Mouse (Mus musculus) heart, adult 9 months (tissue): ENCODE results near the gene Nup35.
A peak's percentile ranks its signal among the peaks of the same experiment; 100 is the strongest.

Source experiments
- DNase-seq, 2 experiments: peaks; one replicate each; pipeline ENCODE4 v3.0.0; 2022; ENCODE audit warnings: low spot score in 2 of 2

Nup35 gene

DNA sequence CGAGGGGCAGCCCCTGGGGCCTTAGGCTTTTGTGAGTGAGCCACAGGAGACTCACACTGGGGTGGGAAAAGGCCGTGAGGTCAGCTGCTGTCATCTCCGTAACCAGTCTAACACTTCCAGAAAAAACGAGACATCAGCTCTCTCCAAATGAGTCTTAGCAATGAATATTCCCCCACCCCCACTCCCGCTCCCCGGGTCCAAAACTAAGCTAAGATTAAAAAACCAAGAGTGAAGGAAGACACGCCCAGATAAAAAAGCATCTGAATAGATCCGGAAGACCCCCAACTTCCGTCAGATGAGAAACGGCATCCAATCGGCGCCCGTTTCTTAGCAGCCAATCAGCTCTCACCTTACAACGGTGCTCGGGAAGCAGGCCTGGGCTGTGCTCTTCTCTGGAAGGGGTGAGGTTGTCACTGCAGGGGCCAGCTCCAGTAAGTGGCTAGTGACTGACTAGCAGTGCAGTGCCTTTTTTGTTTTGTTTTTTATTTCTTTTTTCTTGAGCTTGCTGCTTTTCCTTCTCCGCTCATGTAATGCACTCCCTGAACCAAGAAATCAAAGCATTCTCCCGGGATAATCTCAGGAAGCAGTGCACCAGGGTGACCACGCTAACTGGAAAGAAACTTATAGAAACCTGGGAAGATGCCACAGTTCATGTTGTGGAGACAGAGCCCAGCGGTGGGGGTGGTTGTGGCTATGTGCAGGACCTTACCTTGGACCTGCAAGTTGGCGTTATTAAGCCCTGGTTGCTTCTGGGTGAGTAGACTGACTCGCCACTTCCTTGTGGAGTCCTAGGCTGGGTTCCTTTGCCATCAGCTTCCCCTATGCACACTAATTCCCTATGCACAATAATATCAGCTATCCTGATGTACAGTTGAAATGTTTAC is at the start of gene Nup35, which contains the start of gene Dusp19:
Gene Nup35, plus strand, starts transcription at position 383 of the 884 bp plus-strand sequence.
Gene Dusp19, plus strand, starts transcription at position 192 of the 884 bp plus-strand sequence.
- DNase-seq: peak; percentile 97

DNA sequence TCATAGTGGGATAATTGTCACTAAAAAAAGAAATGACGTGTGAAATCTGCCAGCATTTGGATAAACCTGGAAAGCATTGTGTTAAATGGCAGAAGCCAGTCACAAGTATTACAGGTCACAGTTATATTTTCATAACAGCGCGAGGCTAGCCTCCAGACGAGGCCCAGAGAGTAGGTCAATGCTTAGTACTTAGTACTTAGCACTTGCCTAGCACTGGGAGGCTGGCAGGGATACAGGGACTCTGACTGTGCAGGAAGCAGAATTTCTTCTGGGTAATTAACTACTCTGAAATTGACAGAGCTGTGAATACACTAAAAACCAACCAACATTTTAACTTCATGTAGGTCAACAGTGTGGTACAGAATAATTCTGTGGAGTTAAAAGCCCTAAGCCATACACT is 49.6 kb upstream of the Nup35 start:
- DNase-seq: no peak

- DNase-seq: no peak
Observed at GRCm38 (mm10) chr2:80570656-80571055, 46.4 kb upstream of the Nup35 start.

DNA sequence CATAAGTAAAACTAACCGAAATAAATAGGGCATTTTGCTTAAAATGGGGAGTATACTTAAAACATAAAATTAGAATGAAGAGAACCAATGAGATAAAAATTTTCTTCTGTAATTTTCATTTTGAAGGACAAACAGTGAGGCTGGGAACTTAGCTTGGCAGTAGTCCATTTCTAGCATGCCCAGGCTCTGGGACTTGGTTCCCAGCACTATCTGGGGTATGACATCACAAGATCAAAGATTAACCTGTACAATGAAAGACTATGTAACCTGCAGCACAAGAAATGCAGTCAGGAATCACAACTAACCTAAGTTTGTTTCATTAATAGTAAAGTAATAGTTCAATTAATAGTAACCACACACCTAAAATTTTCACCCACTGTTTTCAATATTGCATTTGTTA is 39.8 kb upstream of the Nup35 start:
- DNase-seq: no peak

GRCm38 (mm10) chr2:80579253-80579891 is 37.7 kb upstream of the Nup35 start:
- no peak for DNase-seq

DNA sequence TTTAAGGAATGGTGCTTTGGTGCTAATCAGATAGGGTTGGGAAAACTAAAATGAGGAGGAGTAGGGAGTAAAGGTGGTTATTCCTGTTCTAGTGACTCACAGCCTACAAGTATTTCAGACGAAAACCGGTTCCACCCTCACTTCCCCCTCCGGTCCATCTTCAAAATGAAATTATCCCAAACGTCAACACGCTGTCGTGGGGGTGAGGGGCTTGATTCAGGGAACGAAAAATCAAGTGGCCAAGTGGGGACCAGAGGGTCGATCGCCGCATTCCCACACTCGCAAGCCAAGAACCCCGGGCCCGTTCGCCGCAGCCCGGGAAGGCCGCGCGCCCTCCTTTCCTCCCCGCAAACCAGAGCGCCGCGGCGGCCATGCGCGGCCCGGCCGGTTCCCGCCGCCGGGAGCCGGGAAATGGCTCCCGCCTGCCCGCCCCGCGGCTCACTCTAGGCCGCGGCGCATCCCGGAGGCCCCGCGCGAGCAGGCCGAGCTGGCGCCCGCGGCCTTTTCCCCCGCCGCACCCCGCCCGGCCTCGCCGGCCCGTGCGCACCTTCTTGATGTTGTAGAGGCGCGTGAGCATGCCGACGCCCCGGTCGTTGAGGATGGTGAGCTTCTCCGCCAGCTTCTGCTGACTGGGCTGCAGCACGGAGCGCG is 36.6 kb upstream of the Nup35 start:
- peak; percentile 25 to 27 for DNase-seq

GRCm38 (mm10) chr2:80581043-80581711 is 35.9 kb upstream of the Nup35 start, which contains the start of gene Nckap1:
Nckap1 (minus strand) TSS chr2:80581380.
- DNase-seq: peak; percentile 85 to 90

DNA sequence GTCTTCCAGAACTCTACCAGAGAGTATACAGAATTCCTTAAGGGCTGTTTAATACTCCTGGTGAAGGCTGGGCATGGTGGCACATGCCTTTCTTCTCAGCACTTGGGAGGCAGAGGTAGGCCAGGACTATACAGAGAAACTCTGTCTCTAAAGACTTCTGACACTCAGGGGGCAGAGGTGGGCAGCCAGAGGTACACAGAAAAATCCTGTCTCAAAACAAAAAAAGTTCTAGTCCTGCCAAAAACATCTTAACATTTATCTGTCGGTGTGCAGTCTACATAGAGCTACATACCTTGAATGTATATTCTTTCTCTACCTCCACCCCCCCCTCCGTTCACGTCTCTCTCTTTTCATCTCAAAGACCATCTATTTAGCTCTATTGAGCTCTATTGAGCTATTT is 34.7 kb upstream of the Nup35 start:
- DNase-seq: no peak

DNA sequence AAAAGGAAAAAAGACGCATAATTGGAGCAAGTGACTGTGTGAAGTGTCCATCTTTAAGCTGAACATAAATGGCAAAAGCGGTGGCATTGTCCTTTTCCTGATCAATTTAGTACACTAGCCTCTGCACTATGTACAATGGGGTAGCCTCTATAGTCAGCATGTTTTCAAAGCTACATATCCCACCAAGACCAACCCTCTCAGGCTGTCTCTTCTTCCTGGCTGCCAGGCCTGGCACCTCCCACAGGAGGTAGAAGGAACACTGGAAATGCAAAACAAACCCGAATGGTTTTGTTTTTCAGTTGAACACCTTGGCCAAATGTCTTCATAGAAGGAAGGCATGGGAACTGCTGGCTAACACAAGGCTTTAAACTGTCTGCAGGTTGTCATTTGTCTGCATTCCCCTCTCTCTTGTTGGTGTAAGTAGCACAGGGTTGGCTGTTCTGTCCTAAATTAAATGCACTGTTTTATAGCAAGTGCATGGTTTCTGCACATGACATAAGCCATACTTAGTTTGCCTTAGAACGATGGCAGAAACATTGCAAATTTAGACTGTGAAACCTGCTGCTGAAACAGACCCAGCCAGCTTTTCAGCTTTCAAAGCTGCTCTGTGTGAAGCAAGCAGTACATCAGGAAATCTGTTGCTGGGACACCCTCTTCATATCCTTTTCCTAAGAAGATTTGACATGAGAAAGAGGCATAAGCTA is 22.7 kb upstream of the Nup35 start:
- DNase-seq: no peak

DNA sequence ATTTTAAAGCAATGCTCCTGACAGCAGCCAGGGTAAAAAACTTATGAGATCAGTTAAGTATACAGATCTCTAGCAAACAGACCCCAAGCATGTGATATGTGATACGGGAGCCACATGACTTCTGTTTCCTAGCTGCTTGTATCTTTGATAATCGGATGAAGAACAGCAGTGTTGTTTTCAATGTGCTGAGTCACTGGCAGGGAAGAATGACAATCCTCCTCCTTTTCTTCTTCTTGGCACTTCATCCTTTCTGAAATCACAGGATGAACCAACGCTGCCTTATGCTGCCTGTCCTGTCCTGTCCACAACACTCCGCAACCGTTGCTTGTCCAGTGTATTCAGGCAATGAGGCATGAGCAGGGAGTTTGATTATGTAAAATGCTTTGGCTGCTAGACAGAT is 20.1 kb upstream of the Nup35 start:
- DNase-seq: no peak

DNA sequence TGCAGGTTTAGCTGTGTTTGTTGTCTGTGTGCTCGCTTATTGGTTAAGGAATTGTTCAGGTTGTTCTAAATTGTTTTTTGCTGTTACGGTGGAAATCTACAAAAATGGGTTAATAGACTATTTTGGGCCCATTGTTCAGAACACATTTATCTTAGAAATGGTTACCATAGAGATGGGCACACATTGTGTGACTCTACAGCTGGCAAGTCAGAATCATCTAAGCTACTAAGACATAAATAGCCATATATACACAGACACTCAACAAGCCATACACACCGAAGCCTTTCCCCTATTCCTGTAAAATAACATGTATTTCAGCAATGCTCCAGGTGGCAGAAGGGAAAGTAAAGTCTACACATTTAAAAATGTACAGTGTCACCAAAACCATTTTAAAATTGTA is 17.2 kb upstream of the Nup35 start:
- no peak for DNase-seq

DNA sequence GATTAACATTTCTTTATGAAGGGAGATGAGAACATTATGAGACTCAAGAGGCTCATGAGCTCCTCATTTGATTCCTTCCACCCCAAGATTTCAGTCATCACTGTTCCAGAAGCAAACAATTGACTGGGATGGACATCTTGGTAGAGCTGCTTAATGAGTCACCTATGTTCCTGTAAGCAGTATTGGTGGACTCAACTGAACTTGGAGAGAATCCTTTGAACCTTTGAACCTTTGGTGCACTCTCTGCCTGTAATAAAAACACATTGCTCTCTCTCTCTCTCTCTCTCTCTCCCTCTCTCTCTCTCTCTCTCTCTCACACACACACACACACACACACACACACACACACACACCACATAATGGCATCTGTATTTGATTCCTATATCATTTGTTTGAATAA is 16.4 kb upstream of the Nup35 start:
- no peak for DNase-seq

GRCm38 (mm10) chr2:80602756-80603155 is 14.3 kb upstream of the Nup35 start:
- DNase-seq: no peak

- DNase-seq: no peak
Observed at GRCm38 (mm10) chr2:80603771-80604426, 13.1 kb upstream of the Nup35 start.

GRCm38 (mm10) chr2:80612286-80612685 is 4.8 kb upstream of the Nup35 start:
- DNase-seq: no peak

GRCm38 (mm10) chr2:80612796-80613195 is 4.2 kb upstream of the Nup35 start:
- DNase-seq: no peak

DNA sequence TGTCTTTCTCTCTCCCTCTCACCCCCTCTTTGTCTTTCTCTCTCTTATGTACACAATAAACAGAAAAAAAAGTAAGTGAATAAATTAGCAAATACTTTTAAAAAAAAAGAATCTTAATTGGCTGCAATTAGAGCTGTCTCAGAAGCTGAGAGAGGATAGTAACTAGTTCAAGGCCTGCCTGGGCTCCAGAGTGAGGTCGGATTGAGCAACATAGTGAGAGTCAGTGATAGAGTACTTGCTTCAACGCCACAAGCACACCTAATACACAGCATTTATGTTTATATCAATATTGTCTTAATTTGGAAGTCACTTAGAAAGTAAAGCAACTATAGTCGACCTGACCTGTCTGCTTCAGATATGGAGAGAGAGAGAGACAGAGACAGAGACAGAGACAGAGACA is 2.0 kb downstream of the Nup35 start:
- DNase-seq: no peak

DNA sequence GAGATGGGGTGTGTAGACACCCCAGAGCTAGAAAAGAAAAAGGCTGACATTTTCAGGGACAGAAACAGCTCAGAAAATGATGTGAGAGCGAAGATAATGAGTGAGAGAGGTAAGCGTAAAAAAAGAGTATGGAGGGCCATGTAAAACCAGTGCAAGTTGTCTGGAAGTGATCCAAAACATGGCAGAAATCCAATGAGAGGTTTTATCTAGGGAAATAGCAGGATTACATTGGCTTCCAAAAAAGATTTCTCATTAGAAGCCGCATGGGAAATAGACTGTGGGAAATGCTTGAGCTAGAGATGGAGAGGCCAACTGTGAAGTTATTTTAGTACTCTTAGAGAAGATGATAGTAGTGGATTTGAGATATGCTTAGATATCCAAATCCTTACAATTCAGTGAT is 4.9 kb downstream of the Nup35 start:
- peak; percentile 15 to 40 for DNase-seq

DNA sequence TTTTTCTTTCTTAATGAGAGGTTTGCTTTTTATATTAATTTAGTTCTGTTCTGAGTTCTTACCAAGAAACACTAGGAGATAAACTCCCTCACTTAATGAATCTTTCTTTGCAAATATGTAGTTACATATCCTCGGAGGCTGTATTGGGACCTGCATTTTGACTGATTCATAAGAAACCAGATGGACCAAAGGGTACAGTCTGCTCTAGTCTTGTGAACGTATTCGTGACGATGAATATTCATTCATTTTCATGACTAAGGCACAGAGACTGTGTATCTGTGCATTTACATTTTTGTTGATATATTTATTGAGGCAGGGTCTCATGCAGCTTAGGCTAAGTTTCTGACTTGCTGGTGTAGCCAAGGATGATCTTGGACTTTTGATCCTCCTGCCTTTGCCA is 7.5 kb downstream of the Nup35 start:
- no peak for DNase-seq

DNA sequence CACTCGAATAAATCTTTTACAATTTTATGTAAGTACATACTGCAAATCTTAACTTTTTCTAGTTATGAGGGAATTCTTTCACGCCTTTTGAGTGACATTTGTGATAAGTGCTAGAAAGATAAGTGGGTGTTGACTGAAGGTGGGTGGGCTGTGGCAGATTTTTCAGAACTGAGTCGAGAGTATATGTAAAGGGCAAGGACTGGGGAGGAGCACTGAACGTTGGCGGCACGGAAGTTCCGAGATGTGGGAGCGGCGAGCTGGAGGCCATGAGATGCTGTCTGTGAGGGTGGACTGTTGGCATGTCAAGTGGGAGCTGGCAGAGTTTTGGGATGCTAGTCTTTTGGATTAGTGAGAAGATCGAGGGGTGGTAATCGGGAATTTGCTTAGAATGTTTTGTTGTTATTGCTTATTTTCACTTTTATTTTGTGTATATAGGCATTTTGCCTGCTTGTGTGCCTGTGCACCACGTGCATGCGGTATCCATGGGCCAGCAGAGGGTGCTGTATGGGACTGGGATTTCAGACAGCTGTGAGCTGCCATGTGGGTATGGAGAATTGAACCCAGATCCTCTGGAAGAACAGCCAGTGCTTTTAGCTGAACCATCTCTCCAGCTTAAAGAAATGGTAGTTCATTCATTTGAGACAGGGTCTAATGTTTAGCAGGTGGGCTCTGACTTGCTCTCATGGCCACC is 15.4 kb downstream of the Nup35 start:
- no peak for DNase-seq
